Mouse (Mus musculus) olfactory bulb, adult 2 months (tissue): ENCODE data around the gene Btbd9.

Source experiments
- CTCF ChIP-seq: fragments of 200-500 bp; IDR thresholded peaks from 2 replicates; pipeline ENCODE4 v1.5.1; 2012; ENCODE audit warnings: low read depth, mild to moderate bottlenecking, low read length, moderate library complexity; ENCODE audit not compliant: insufficient read depth
- POLR2A ChIP-seq: fragments of 200-500 bp; IDR thresholded peaks from 2 replicates; pipeline ENCODE4 v1.6.1; 2012; ENCODE audit warnings: mild to moderate bottlenecking, low read depth, low read length, moderate library complexity; ENCODE audit not compliant: insufficient read depth

DNA sequence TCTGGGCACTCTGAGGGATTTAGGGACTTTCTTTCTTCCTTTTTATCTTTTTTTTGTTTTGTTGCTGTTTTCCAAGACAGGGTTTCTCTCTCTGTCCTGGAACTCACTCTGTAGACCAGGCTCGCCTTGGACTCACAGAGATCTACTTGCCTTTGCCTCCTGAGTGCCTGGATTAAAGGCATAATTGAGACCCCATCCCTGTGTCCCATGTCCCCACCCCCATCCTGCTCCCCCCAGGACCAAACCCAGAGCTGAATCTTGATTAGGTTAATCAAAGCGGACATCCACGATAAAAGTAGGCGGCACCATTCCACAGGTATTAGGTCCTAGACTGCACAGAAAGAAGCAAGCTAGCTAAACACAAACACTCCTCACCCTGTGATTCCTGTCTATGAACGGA lies 28.7 kb upstream of the Btbd9 start:
- TF ChIP-seq POLR2A (no peak), CTCF (no peak)
